Mouse (Mus musculus) small intestine, adult 2 months (tissue): Measurements from ENCODE around the gene Med28.

Source experiments
- CTCF ChIP-seq: fragments of 200-500 bp; IDR thresholded peaks from 2 replicates; pipeline ENCODE4 v1.5.1; 2012; ENCODE audit warnings: low read depth, mild to moderate bottlenecking, control low read depth, inconsistent platforms, low read length, moderate library complexity, mixed read lengths; ENCODE audit not compliant: insufficient replicate concordance, insufficient read length; ENCODE audit errors: extremely low read depth
- POLR2A ChIP-seq: fragments of 200-500 bp; IDR thresholded peaks from 2 replicates; pipeline ENCODE4 v1.6.1; 2012; ENCODE audit warnings: low read depth, mild to moderate bottlenecking, control low read depth, inconsistent platforms, low read length, moderate library complexity

DNA sequence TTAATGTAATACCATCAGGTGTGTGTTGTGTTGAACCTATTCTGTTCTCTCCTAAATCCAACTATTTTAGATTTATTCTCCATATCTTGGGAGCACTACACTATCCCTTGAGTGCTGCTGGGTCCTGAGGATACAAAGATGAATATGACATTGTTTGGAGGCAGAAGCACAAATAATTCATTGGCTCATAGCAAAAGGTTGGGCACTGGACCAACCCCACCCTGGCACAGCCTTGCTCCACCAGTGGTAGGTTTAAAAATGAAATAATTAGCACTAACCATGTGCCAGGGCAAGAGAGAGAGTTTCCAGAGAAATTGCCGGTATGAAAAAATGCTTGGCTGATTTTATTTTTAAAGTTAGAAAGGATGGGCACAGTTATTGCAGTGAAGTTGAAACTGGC, 46.5 kb upstream of the Med28 start:
- TF ChIP-seq CTCF (no peak), POLR2A (no peak)
